In genomic region chr12:73931274-73931673, GRCm38 (mm10) we compare ENCODE assay signal across 10 mouse cellular contexts. TPM values are rescaled to one million over a fixed set of nuclear protein-coding genes. Genes with fewer than 3 reads are reported as not detected.
DNase-seq lines count a peak whose midpoint lies in the region; ATAC-seq and TF ChIP-seq lines count a peak whose summit lies in the region.
"Had no signal": no experiment of that assay in that cellular context is flagged by ENCODE, and none has a peak within 500 bp of the region (broad histone marks: within the 10 kb centered on the region; RNA-seq: fewer than 3 reads in every experiment).

No protein-coding gene starts in this region.

- TF ChIP-seq POLR2A in limb, embryonic 14.5 days (IDR thresholded peaks at IDR 0.05; ENCODE audit: borderline replicate concordance, extremely low read depth, insufficient read depth, insufficient read length): no peak

- peak; percentile 24 for DNase-seq in gastrocnemius, adult 2 months
- DNase-seq in gastrocnemius, postnatal 25 days: no peak
- peak; percentile 25 for DNase-seq in urinary bladder, postnatal 14 days (ENCODE audit: low spot score)
- no peak for DNase-seq in urinary bladder, postnatal 10 days (ENCODE audit: low spot score)
- peak; percentile 16 for DNase-seq in limb, embryonic 14.5 days (ENCODE audit: low spot score)
- DNase-seq in thymus, postnatal 4 days: peak; percentile 77
- no peak for DNase-seq in left cerebral cortex, adult 9 months (ENCODE audit: low spot score in 2 of 2)

- WGBS in limb, embryonic 14.5 days: 60% methylated on average over 5 of the region's 5 CpGs

- H3K36me3 ChIP-seq in limb, embryonic 14.5 days (ENCODE audit: control insufficient read depth, insufficient read depth, low read length): peaks cover 76% of the 10 kb centered on the region

- no peaks in the 10 kb centered on the region for H3K4me1 ChIP-seq in limb, embryonic 14.5 days (ENCODE audit: control insufficient read depth, insufficient read depth, low read length)
- H3K4me1 ChIP-seq: midbrain, embryonic 12.5 days had no signal

- no peak overlapping the region for H3K4me2 ChIP-seq in limb, embryonic 14.5 days (replicated peaks; ENCODE audit: low read depth, low read length, severe bottlenecking)
- H3K4me2 ChIP-seq: midbrain, embryonic 12.5 days had no signal

- no peak overlapping the region for H3K27ac ChIP-seq in gastrocnemius, adult 2 months
- H3K27ac ChIP-seq in limb, embryonic 14.5 days (replicated peaks; ENCODE audit: low read depth, low read length): no peak overlapping the region
- H3K27ac ChIP-seq: midbrain, embryonic 12.5 days had no signal

- no peaks in the 10 kb centered on the region for H3K27me3 ChIP-seq in limb, embryonic 14.5 days (ENCODE audit: control insufficient read depth, insufficient read depth, low read length)
- H3K27me3 ChIP-seq: midbrain, embryonic 12.5 days had no signal

- intact Hi-C loops in gastrocnemius, adult 2 months (cut with DNase I): no loop called here

- no peak for ATAC-seq in limb, embryonic 14.5 days (ENCODE audit: low FRiP score, low read depth)
- ATAC-seq in granulocyte monocyte progenitor cell, adult 5-6 weeks (replicated peaks; ENCODE audit: poor library complexity, severe bottlenecking): no peak

- H3K4me3 ChIP-seq in gastrocnemius, adult 2 months: no peak overlapping the region
- H3K4me3 ChIP-seq in limb, embryonic 14.5 days (replicated peaks; ENCODE audit: low read length): no peak overlapping the region
- H3K4me3 ChIP-seq: midbrain, embryonic 12.5 days had no signal

- no peaks in the 10 kb centered on the region for H3K9me3 ChIP-seq in limb, embryonic 14.5 days (ENCODE audit: control insufficient read depth, low read length)
- H3K9me3 ChIP-seq: midbrain, embryonic 12.5 days had no signal

- TF ChIP-seq CTCF in gastrocnemius, adult 2 months (IDR thresholded peaks at IDR 0.05): peak; percentile 60

- H3K9ac ChIP-seq in limb, embryonic 14.5 days (ENCODE audit: low read depth, low read length, severe bottlenecking): no peak overlapping the region
- H3K9ac ChIP-seq: midbrain, embryonic 12.5 days had no signal

RNA-seq across cellular contexts. Expression of gene Gm49321, which starts 6.2 kb away (rescaled TPM):
- 1 to 10 TPM; 1.5 to 2.5 TPM for total RNA-seq in gastrocnemius, adult 2 months (2021)
- total RNA-seq in gastrocnemius, postnatal 25 days (2021): 1 to 10 TPM; 3.0 to 3.6 TPM
- polyA plus RNA-seq in limb, embryonic 14.5 days (2012; rRNA removed): not detected in 2 replicates
- polyA plus RNA-seq in limb, embryonic 14.5 days (2014; fragmentation: Nextera tagmentation; extraction: Ambion mirVana): 11.2 and 12.3 TPM in 2 replicates
- total RNA-seq in granulocyte monocyte progenitor cell, adult 5-6 weeks (2014; fragmentation: Nextera tagmentation): not detected in 2 replicates
- total RNA-seq in granulocyte monocyte progenitor cell, adult 5-6 weeks (2017): 1.3 TPM in 1 of 2 replicates, not detected in the other
- total RNA-seq: hematopoietic stem cell, adult 5-6 weeks had no signal

RNA-seq across cellular contexts. Expression of gene Hif1a, which starts 30.1 kb away (rescaled TPM):
- 10 to 100 TPM; 15.6 to 16.5 TPM for total RNA-seq in gastrocnemius, adult 2 months (2021)
- 10 to 100 TPM; 15.9 to 16.7 TPM for total RNA-seq in gastrocnemius, postnatal 25 days (2021)
- 72.9 and 79.0 TPM in 2 replicates for polyA plus RNA-seq in limb, embryonic 14.5 days (2012; rRNA removed)
- polyA plus RNA-seq in limb, embryonic 14.5 days (2014; fragmentation: Nextera tagmentation; extraction: Ambion mirVana): 112 and 120 TPM in 2 replicates
- 39.1 and 40.8 TPM in 2 replicates for total RNA-seq in granulocyte monocyte progenitor cell, adult 5-6 weeks (2014; fragmentation: Nextera tagmentation)
- total RNA-seq in granulocyte monocyte progenitor cell, adult 5-6 weeks (2017): 69.5 and 82.0 TPM in 2 replicates

RNA-seq across cellular contexts. Expression of gene Snapc1, which starts 33.0 kb away (rescaled TPM):
- total RNA-seq in gastrocnemius, adult 2 months (2021): 1 to 10 TPM; 3.9 to 8.8 TPM
- total RNA-seq in gastrocnemius, postnatal 25 days (2021): 1 to 10 TPM; 4.6 to 5.0 TPM
- polyA plus RNA-seq in limb, embryonic 14.5 days (2012; rRNA removed): 21.6 and 22.0 TPM in 2 replicates
- polyA plus RNA-seq in limb, embryonic 14.5 days (2014; fragmentation: Nextera tagmentation; extraction: Ambion mirVana): 17.2 and 24.8 TPM in 2 replicates
- 8.5 and 9.8 TPM in 2 replicates for total RNA-seq in granulocyte monocyte progenitor cell, adult 5-6 weeks (2014; fragmentation: Nextera tagmentation)
- 6.2 and 16.9 TPM in 2 replicates for total RNA-seq in granulocyte monocyte progenitor cell, adult 5-6 weeks (2017)

Comparison
In these comparisons a context has a peak if more than half of its experiments do, and no peak if none do; other contexts are left out.
1. DNase-seq: peak in gastrocnemius, adult 2 months (single experiment), urinary bladder, postnatal 14 days (single experiment), limb, embryonic 14.5 days (single experiment) and thymus, postnatal 4 days (single experiment); none in gastrocnemius, postnatal 25 days (single experiment), urinary bladder, postnatal 10 days (single experiment) and left cerebral cortex, adult 9 months (0 of 2).